Mouse (Mus musculus): ENCODE measurements at regions not wholly inside any gene's neighbourhood (a gene's known extent, or its start where the extent isn't known, plus 50 kb on each side); places are given as distances from the start of the nearest gene placed in this dataset.
A peak's percentile ranks its signal among the peaks of the same experiment; 100 is the strongest.

DNA sequence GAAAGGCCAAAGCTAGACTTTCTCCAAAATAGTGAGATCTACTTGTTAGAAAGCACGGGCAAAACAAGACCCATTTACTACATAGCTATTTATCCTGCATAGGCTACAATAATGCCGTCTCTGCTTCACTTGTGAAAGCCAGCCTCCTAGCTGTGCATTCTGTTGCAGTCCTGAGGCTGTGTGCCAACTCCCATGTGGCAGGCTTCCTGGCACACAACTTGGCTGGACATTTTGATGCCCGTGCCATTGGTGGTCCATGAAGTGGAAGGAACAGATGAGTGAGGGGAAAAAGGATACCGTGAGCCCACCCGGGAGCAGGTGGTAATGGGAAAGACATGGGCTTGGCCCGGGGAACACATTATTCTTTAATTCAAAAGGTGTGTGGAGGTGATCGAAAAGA is 120.4 kb downstream of the Csl start:
- no peaks in the 10 kb centered on the region for H3K4me1 ChIP-seq (ENCODE audit: control insufficient read depth, insufficient read depth, low read length)
- TF ChIP-seq POLR2A (IDR thresholded peaks at IDR 0.05; ENCODE audit: low read depth, low read length) (no peak), CTCF (IDR thresholded peaks at IDR 0.05; ENCODE audit: borderline replicate concordance, insufficient read depth, low read length) (no peak)
- no peak overlapping the region for H3K4me3 ChIP-seq (ENCODE audit: insufficient read depth, low read length)
- 0 out of 2 replicates have a peak overlapping the region, but pooled peaks have one; percentile 50 for H3K27ac ChIP-seq (ENCODE audit: insufficient read depth, low read length)

- no peak overlapping the region for H3K4me3 ChIP-seq (ENCODE audit: insufficient read depth, low read length)
- no peak overlapping the region for H3K27ac ChIP-seq (ENCODE audit: insufficient read depth, low read length)
- no peaks in the 10 kb centered on the region for H3K4me1 ChIP-seq (ENCODE audit: control insufficient read depth, insufficient read depth, low read length)
- no peak for TF ChIP-seq POLR2A (IDR thresholded peaks at IDR 0.05; ENCODE audit: low read depth, low read length)
- TF ChIP-seq CTCF (IDR thresholded peaks at IDR 0.05; ENCODE audit: borderline replicate concordance, insufficient read depth, low read length): no peak
These were observed 120.0 kb downstream of the Csl start for GRCm38 (mm10) chr10:99639469-99639868.

DNA sequence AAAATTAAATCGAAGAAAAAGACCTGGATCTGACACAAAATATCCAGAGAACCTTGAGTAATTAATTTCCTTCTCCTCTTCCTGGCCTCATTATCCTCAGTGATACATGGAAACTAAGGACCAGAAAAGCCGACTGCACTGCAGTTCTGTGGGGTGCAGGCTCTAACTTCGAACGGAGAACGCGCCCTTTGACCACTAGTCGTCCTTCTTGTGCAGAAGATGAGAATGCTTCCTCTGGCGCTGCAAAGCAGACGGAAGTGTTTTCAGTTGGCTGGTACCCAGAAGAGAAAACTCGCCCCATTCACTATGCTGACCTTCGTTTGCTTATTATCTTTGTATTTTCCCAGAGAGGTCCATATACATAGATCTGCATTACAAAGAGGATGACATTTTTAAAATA is 117.7 kb downstream of the Csl start:
- TF ChIP-seq POLR2A (IDR thresholded peaks at IDR 0.05; ENCODE audit: low read depth, low read length) (no peak), CTCF (IDR thresholded peaks at IDR 0.05; ENCODE audit: borderline replicate concordance, insufficient read depth, low read length) (peak; percentile 85; the same call in 1 of the 2 replicates)

DNA sequence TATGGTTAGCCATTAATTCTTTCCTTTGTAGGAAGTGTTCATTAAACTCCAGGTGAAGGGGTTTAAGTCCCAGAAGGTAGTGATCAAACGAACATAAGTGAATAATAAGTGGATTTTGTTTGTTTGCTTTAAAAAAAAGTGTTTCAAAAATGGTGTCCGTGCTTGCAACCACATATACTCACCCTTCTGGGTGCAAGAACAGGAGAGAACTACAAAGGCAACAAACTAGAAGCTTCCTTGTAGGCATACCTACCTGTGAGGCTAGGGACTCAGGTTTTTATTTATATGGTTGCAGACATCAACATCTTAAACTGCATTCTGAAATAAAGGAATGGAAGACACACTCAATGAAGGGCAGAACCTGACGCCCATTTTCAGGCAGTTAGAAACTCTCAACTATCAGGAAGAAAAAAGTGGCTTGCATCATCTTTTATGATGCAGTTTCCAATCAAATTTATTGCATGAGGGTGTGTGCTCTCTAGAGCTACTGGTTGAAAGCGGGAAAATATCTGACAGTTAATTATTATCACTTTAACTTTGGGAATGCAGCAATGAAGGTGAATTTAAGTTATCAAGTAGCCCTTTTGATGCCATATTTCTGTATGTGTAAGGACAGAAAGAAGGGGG is 117.1 kb downstream of the Csl start:
- Histone ChIP-seq H3K27ac (ENCODE audit: insufficient read depth, low read length) (no peak overlapping the region), H3K4me3 (ENCODE audit: insufficient read depth, low read length) (no peak overlapping the region), H3K4me1 (ENCODE audit: control insufficient read depth, insufficient read depth, low read length) (no peaks in the 10 kb centered on the region)
- no peak for TF ChIP-seq CTCF (IDR thresholded peaks at IDR 0.05; ENCODE audit: borderline replicate concordance, insufficient read depth, low read length)
- TF ChIP-seq POLR2A (IDR thresholded peaks at IDR 0.05; ENCODE audit: low read depth, low read length): no peak

More for the DNA sequence above, 117.7 kb downstream of the Csl start:
- H3K27ac ChIP-seq (ENCODE audit: insufficient read depth, low read length): no peak overlapping the region
- no peak overlapping the region for H3K4me3 ChIP-seq (ENCODE audit: insufficient read depth, low read length)
- no peaks in the 10 kb centered on the region for H3K4me1 ChIP-seq (ENCODE audit: control insufficient read depth, insufficient read depth, low read length)

DNA sequence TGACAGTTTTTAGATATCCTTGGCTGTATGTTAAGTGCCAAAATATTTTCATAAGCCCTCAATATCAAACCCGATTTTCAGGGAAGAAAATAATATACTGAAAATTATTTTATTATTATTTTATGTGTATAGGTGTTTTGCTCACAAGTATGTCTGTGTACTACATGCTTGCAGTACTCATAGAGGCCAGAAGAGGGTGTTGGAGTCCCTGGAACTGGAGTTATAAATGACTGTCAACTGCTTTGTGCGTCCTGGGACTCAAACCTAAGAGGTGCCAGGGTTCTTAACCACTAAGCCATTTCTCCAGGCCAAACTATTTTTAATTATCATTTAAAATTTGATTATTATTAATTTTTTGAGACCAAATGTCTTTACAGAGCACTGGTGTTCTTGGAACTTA is 114.5 kb downstream of the Csl start:
- H3K4me3 ChIP-seq (ENCODE audit: insufficient read depth, low read length): no peak overlapping the region
- no peak for TF ChIP-seq CTCF (IDR thresholded peaks at IDR 0.05; ENCODE audit: borderline replicate concordance, insufficient read depth, low read length)
- TF ChIP-seq POLR2A (IDR thresholded peaks at IDR 0.05; ENCODE audit: low read depth, low read length): no peak
- H3K4me1 ChIP-seq (ENCODE audit: control insufficient read depth, insufficient read depth, low read length): no peaks in the 10 kb centered on the region

GRCm38 (mm10) chr10:99652011-99652410 is 107.4 kb downstream of the Csl start:
- no peaks in the 10 kb centered on the region for H3K4me1 ChIP-seq (ENCODE audit: control insufficient read depth, insufficient read depth, low read length)
- no peak overlapping the region for H3K4me3 ChIP-seq (ENCODE audit: insufficient read depth, low read length)
- H3K27ac ChIP-seq (ENCODE audit: insufficient read depth, low read length): no peak overlapping the region
- TF ChIP-seq CTCF (IDR thresholded peaks at IDR 0.05; ENCODE audit: borderline replicate concordance, insufficient read depth, low read length) (no peak), POLR2A (IDR thresholded peaks at IDR 0.05; ENCODE audit: low read depth, low read length) (no peak)

More for the DNA sequence above, 114.5 kb downstream of the Csl start:
- H3K27ac ChIP-seq (ENCODE audit: insufficient read depth, low read length): no peak overlapping the region

DNA sequence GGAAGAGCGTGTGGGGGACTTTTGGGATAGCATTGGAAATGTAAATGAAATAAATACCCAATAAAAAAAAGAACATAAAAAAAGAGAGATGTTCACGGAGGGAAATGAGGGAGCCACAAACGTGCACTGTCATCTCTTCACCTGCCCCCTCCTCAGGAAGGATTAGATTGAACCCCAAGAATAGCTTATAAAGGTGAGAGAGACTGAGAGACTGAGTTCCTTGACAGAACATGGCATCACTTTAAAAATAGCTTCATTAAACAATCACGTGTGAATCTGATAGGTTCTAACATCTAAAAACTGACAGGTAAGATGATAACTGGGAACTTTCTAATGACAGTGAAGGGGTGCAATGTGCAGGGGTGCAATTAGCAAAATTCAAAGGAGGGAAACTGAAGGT is 105.2 kb downstream of the Csl start:
- Histone ChIP-seq H3K4me3 (ENCODE audit: insufficient read depth, low read length) (no peak overlapping the region), H3K27ac (ENCODE audit: insufficient read depth, low read length) (no peak overlapping the region)
- TF ChIP-seq CTCF (IDR thresholded peaks at IDR 0.05; ENCODE audit: borderline replicate concordance, insufficient read depth, low read length) (no peak), POLR2A (IDR thresholded peaks at IDR 0.05; ENCODE audit: low read depth, low read length) (no peak)

GRCm38 (mm10) chr10:99676557-99677098 is 82.8 kb downstream of the Csl start:
- Histone ChIP-seq H3K4me1 (ENCODE audit: control insufficient read depth, insufficient read depth, low read length) (no peaks in the 10 kb centered on the region), H3K4me3 (ENCODE audit: insufficient read depth, low read length) (no peak overlapping the region), H3K27ac (ENCODE audit: insufficient read depth, low read length) (no peak overlapping the region)
- no peak for TF ChIP-seq POLR2A (IDR thresholded peaks at IDR 0.05; ENCODE audit: low read depth, low read length)
- TF ChIP-seq CTCF (IDR thresholded peaks at IDR 0.05; ENCODE audit: borderline replicate concordance, insufficient read depth, low read length): no peak

More for the DNA sequence above, 105.2 kb downstream of the Csl start:
- H3K4me1 ChIP-seq (ENCODE audit: control insufficient read depth, insufficient read depth, low read length): no peaks in the 10 kb centered on the region

- H3K4me3 ChIP-seq (ENCODE audit: insufficient read depth, low read length): no peak overlapping the region
These were observed 81.4 kb downstream of the Csl start for GRCm38 (mm10) chr10:99678096-99678495.

DNA sequence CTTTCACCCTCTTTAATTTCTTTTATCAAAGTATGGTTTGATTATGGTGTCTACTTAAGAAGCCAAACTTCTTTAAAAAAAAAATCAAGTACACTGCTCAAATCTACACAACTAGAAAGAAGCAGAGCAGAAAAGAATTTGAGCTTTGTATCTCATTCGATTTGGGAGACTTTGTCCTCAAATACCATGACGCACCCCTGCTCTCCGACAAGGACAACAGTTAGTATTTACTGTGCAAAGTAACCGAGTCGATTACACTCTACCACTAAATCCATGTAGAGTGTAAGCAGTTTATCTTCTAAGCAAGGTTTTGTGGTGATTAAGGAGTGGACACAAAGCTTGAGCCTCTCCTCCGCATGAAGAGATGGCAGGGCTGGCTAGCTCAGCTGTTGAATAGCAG is 79.6 kb downstream of the Csl start:
- no peak for TF ChIP-seq CTCF (IDR thresholded peaks at IDR 0.05; ENCODE audit: borderline replicate concordance, insufficient read depth, low read length)
- TF ChIP-seq POLR2A (IDR thresholded peaks at IDR 0.05; ENCODE audit: low read depth, low read length): no peak
- H3K27ac ChIP-seq (ENCODE audit: insufficient read depth, low read length): no peak overlapping the region
- no peaks in the 10 kb centered on the region for H3K4me1 ChIP-seq (ENCODE audit: control insufficient read depth, insufficient read depth, low read length)

More at GRCm38 (mm10) chr10:99678096-99678495, 81.4 kb downstream of the Csl start:
- TF ChIP-seq POLR2A (IDR thresholded peaks at IDR 0.05; ENCODE audit: low read depth, low read length): no peak
- no peak for TF ChIP-seq CTCF (IDR thresholded peaks at IDR 0.05; ENCODE audit: borderline replicate concordance, insufficient read depth, low read length)
- Histone ChIP-seq H3K27ac (ENCODE audit: insufficient read depth, low read length) (no peak overlapping the region), H3K4me1 (ENCODE audit: control insufficient read depth, insufficient read depth, low read length) (no peaks in the 10 kb centered on the region)

More for the DNA sequence above, 79.6 kb downstream of the Csl start:
- no peak overlapping the region for H3K4me3 ChIP-seq (ENCODE audit: insufficient read depth, low read length)
